Mouse (Mus musculus): ENCODE measurements at regions not wholly inside any gene's neighbourhood (a gene's known extent, or its start where the extent isn't known, plus 50 kb on each side); places are given as distances from the start of the nearest gene placed in this dataset.

DNA sequence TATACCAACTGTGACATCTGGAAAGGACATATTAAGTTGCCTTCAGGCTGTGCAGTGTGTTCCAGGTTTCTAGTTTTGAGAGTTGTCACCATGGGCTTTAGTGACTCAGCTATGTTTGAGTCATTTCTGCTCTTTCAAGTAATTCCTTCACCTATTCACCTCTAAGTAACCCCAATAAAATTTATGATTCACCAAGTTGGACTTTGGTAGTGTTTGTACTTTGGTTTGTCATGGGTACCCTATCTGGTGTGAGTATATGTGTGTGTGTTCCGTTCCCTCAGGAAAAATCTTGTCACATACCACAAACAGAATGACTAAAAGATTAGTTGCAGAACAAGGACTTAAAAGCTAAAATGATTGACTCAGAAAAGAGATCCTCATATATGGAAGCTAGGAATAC is 76.8 kb upstream of the Crbn start:
- 100% methylated on average over 1 of the region's 1 CpGs for WGBS
- H3K4me1 ChIP-seq (ENCODE audit: control insufficient read depth, insufficient read depth, low read depth, low read length): no peaks in the 10 kb centered on the region

DNA sequence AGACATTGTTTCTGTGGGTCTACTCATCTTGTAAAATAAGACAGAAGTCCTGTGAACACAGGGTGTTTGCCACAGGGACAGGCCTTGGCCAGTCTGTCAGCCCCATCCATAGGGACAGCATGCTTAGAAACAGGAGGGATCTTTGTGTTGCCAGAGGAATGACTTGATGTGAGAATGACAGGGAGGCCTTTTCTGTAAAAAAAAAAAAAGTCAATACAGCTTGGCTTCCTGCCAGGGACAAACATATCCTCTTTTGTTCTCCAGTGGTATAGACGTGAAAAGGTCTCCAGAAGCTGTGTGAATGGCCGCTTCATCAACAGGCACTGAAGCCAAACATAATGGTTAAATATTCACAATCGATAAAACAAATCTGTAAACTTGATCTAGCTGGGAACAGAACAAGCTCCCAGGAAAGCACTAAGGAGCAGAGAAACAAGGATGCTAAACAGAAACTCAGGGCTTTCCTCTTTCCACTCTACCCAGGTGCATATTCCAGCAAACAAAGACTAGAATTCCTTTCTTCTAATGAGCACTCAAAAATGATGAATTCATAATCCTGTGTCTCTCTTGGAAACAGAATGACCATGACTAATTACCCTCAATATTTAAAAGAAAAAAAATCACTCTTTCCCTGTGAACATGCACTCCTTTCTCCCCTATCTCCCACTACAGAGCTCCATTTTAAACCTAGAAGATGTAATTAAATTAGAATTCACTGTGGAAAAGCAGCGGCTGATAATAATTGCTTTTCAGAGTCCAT is 92.2 kb upstream of the Crbn start:
- Histone ChIP-seq H3K4me2 (ENCODE audit: low read length) (no peak overlapping the region), H3K9ac (ENCODE audit: low read depth, low read length) (no peak overlapping the region), H3K4me1 (ENCODE audit: control insufficient read depth, insufficient read depth, low read depth, low read length) (no peaks in the 10 kb centered on the region), H3K36me3 (ENCODE audit: control insufficient read depth, insufficient read depth, low read length) (no peaks in the 10 kb centered on the region), H3K9me3 (ENCODE audit: control insufficient read depth, low read length) (no peaks in the 10 kb centered on the region), H3K27me3 (replicated peaks; ENCODE audit: control insufficient read depth, insufficient read depth, low read length) (no peaks in the 10 kb centered on the region), H3K4me3 (ENCODE audit: low read length) (no peak overlapping the region), H3K27ac (ENCODE audit: low read depth, low read length) (0 out of 2 replicates have a peak overlapping the region, but pooled peaks have one; percentile 37)
- WGBS: 19% methylated on average over 4 of the region's 4 CpGs
- peak; percentile 85 for ATAC-seq

More for the DNA sequence above, 76.8 kb upstream of the Crbn start:
- Histone ChIP-seq H3K36me3 (ENCODE audit: control insufficient read depth, insufficient read depth, low read length) (no peaks in the 10 kb centered on the region), H3K4me3 (ENCODE audit: low read length) (no peak overlapping the region), H3K9me3 (ENCODE audit: control insufficient read depth, low read length) (no peaks in the 10 kb centered on the region), H3K27me3 (replicated peaks; ENCODE audit: control insufficient read depth, insufficient read depth, low read length) (no peaks in the 10 kb centered on the region), H3K4me2 (ENCODE audit: low read length) (no peak overlapping the region), H3K27ac (ENCODE audit: low read depth, low read length) (no peak overlapping the region), H3K9ac (ENCODE audit: low read depth, low read length) (no peak overlapping the region)
- ATAC-seq: no peak

DNA sequence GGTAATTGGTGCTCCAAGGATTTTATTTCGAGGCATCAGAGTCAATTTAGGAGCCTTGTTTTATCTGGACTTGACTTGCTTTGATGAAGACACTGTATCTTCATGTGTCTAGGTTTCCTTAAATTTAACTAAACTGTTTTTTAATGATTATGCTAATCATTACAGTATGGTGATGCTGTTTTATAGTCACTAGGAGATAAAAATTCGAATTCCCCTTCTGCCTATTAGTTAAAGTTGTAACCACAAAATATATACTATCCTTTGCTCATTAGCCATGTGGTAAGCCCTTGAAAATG is 92.7 kb upstream of the Crbn start:
- Histone ChIP-seq H3K9ac (ENCODE audit: low read depth, low read length) (no peak overlapping the region), H3K4me1 (ENCODE audit: control insufficient read depth, insufficient read depth, low read depth, low read length) (no peaks in the 10 kb centered on the region), H3K4me2 (ENCODE audit: low read length) (no peak overlapping the region), H3K27ac (ENCODE audit: low read depth, low read length) (no peak overlapping the region), H3K9me3 (ENCODE audit: control insufficient read depth, low read length) (no peaks in the 10 kb centered on the region), H3K27me3 (replicated peaks; ENCODE audit: control insufficient read depth, insufficient read depth, low read length) (no peaks in the 10 kb centered on the region), H3K36me3 (ENCODE audit: control insufficient read depth, insufficient read depth, low read length) (no peaks in the 10 kb centered on the region), H3K4me3 (ENCODE audit: low read length) (no peak overlapping the region)
- peak; percentile 50 for ATAC-seq
- WGBS: 36% methylated on average over 2 of the region's 2 CpGs

DNA sequence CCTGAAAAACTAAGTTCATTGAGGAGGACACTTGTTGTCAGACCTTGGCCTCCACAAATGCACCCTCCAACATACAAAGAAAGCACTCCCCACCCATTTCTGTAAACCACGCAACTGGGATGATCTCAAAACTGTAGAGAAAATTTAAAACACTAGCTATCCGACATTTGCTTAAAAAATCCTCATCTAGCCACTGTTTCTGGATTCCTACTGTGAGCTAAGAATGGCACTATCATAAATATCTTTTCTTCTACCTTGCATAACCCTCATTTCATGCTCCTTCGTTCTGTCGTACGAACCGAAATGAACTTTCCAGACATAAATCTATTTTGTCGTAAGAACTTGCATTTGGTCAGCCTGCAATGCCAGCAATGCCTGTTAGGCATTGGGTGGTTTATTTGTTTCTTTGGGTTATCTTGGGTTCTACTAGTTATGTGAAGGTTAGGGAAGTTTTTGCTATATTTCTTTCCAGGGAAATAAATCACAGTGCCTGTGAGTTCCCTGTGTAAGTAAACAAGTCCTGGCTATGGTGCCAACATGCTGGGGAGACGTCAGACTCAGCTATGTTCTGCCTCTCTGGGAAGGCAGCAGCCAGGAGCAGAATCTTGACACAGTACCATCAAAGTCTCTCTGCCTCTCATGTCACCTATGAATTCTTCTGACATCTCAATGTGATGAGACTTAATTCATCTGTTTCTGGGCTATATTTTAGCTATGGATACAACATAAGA is 104.2 kb upstream of the Crbn start:
- no peaks in the 10 kb centered on the region for H3K9me3 ChIP-seq (ENCODE audit: control insufficient read depth, low read length)
- no peak for ATAC-seq
- no peak overlapping the region for H3K4me3 ChIP-seq (ENCODE audit: low read length)
- H3K36me3 ChIP-seq (ENCODE audit: control insufficient read depth, insufficient read depth, low read length): no peaks in the 10 kb centered on the region
- 89% methylated on average over 8 of the region's 8 CpGs for WGBS
- H3K4me1 ChIP-seq (ENCODE audit: control insufficient read depth, insufficient read depth, low read depth, low read length): no peaks in the 10 kb centered on the region
- no peak overlapping the region for H3K27ac ChIP-seq (ENCODE audit: low read depth, low read length)
- no peak overlapping the region for H3K9ac ChIP-seq (ENCODE audit: low read depth, low read length)
- no peak overlapping the region for H3K4me2 ChIP-seq (ENCODE audit: low read length)
- no peaks in the 10 kb centered on the region for H3K27me3 ChIP-seq (replicated peaks; ENCODE audit: control insufficient read depth, insufficient read depth, low read length)

DNA sequence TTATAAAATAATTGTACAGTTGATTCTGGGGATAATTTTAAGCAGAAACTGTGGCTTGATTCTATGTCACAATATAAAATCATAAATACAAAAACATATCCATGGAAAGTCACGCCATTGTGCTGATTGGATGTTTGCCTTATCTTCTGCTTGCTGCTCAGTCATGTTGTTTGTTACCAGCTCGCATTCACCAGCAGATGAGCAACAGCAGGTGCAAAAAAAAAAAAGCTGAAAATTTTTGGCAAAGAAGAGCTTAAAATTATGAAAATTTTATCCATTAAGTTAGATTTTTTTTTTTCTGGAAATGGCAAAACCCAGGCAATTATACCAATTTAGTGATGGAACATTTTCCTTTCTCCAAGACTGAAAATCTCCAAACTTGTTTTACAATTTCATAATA is 115.2 kb upstream of the Crbn start:
- H3K9ac ChIP-seq (ENCODE audit: low read depth, low read length): no peak overlapping the region
- ATAC-seq: no peak
- H3K4me3 ChIP-seq (ENCODE audit: low read length): no peak overlapping the region
- no peaks in the 10 kb centered on the region for H3K36me3 ChIP-seq (ENCODE audit: control insufficient read depth, insufficient read depth, low read length)
- no peaks in the 10 kb centered on the region for H3K4me1 ChIP-seq (ENCODE audit: control insufficient read depth, insufficient read depth, low read depth, low read length)
- H3K27ac ChIP-seq (ENCODE audit: low read depth, low read length): no peak overlapping the region
- H3K27me3 ChIP-seq (replicated peaks; ENCODE audit: control insufficient read depth, insufficient read depth, low read length): no peaks in the 10 kb centered on the region
- no peak overlapping the region for H3K4me2 ChIP-seq (ENCODE audit: low read length)
- no peaks in the 10 kb centered on the region for H3K9me3 ChIP-seq (ENCODE audit: control insufficient read depth, low read length)
- 90% methylated on average over 2 of the region's 2 CpGs for WGBS

DNA sequence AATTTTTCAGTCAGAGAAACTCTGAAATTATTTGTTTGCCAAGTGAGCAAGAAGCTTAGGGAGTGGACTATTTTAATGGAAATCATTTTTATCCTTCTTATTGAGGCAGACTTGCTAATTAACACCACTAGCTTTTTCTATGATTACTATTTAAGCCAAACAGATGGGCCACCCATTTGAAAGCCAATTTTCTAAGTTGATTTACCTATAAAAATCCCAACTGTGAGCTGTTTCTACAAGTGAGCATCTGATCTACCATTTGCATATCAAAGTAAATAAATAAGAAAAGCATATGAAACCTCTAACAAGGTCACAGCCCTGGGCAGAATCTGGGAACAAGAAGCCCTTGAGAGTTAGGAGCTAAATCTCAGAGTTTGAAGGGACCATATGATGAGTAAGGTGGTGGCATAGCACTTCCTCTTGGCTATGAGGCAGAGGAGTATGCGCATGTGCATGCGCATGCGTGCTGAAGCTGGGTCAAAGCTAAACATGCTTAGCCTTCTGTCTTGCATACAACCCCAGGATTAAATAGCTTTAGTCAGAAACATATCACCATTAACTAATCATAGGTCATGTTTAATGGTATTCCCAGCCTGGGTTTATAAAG is 116.9 kb upstream of the Crbn start:
- no peak for ATAC-seq
- no peaks in the 10 kb centered on the region for H3K27me3 ChIP-seq (replicated peaks; ENCODE audit: control insufficient read depth, insufficient read depth, low read length)
- 95% methylated on average over 3 of the region's 3 CpGs for WGBS
- H3K4me1 ChIP-seq (ENCODE audit: control insufficient read depth, insufficient read depth, low read depth, low read length): no peaks in the 10 kb centered on the region
- no peak overlapping the region for H3K4me2 ChIP-seq (ENCODE audit: low read length)
- H3K27ac ChIP-seq (ENCODE audit: low read depth, low read length): no peak overlapping the region
- no peak overlapping the region for H3K4me3 ChIP-seq (ENCODE audit: low read length)
- H3K9me3 ChIP-seq (ENCODE audit: control insufficient read depth, low read length): no peaks in the 10 kb centered on the region
- no peak overlapping the region for H3K9ac ChIP-seq (ENCODE audit: low read depth, low read length)
- H3K36me3 ChIP-seq (ENCODE audit: control insufficient read depth, insufficient read depth, low read length): no peaks in the 10 kb centered on the region

DNA sequence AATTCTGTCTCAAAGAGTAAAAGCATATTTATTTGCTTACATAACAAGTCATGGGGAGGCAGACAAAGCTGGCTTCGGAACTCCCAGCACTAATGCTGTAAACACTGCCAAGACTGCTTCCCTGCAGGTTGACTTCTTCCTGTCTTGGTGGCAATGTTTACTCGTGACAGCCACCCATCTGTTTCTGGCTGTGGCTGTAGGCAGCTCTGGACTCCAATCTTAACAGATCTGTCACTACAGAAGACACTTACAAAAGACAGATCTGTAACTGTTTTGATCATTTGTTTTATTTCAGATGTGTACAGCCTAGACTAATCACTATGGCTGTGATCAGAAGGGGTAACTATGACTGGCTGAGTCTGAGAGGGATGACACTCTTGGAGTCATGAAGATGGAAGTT is 121.1 kb upstream of the Crbn start:
- H3K9me3 ChIP-seq (ENCODE audit: control insufficient read depth, low read length): no peaks in the 10 kb centered on the region
- no peak overlapping the region for H3K4me3 ChIP-seq (ENCODE audit: low read length)
- no peak overlapping the region for H3K27ac ChIP-seq (ENCODE audit: low read depth, low read length)
- no peaks in the 10 kb centered on the region for H3K36me3 ChIP-seq (ENCODE audit: control insufficient read depth, insufficient read depth, low read length)
- no peaks in the 10 kb centered on the region for H3K4me1 ChIP-seq (ENCODE audit: control insufficient read depth, insufficient read depth, low read depth, low read length)
- H3K4me2 ChIP-seq (ENCODE audit: low read length): no peak overlapping the region
- no peaks in the 10 kb centered on the region for H3K27me3 ChIP-seq (replicated peaks; ENCODE audit: control insufficient read depth, insufficient read depth, low read length)
- no peak overlapping the region for H3K9ac ChIP-seq (ENCODE audit: low read depth, low read length)
- ATAC-seq: no peak
- WGBS: 51% methylated on average over 2 of the region's 2 CpGs

DNA sequence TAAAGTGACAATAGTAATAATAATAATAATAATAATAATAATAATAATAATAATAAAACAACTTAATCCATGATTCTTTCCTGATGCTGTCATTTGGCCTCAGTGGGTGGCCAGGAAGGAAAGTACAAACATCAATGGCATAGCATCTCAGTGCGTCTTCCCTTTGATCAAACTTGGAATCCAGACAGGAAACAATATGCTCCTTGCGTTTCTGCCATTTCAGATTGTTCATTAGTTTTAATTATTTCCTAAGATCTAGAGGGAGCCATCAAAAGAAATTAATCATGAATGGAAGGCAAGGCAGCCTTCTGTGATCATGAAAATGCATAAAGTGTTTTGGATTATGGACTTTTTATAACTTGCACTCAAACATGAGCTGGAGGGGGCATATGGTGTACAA is 125.6 kb upstream of the Crbn start:
- H3K4me2 ChIP-seq (ENCODE audit: low read length): no peak overlapping the region
- no peaks in the 10 kb centered on the region for H3K9me3 ChIP-seq (ENCODE audit: control insufficient read depth, low read length)
- no peak overlapping the region for H3K9ac ChIP-seq (ENCODE audit: low read depth, low read length)
- H3K27me3 ChIP-seq (replicated peaks; ENCODE audit: control insufficient read depth, insufficient read depth, low read length): no peaks in the 10 kb centered on the region
- no peak overlapping the region for H3K4me3 ChIP-seq (ENCODE audit: low read length)
- WGBS: 48% methylated on average over 2 of the region's 2 CpGs
- ATAC-seq: no peak
- H3K36me3 ChIP-seq (ENCODE audit: control insufficient read depth, insufficient read depth, low read length): no peaks in the 10 kb centered on the region
- no peak overlapping the region for H3K27ac ChIP-seq (ENCODE audit: low read depth, low read length)
- H3K4me1 ChIP-seq (ENCODE audit: control insufficient read depth, insufficient read depth, low read depth, low read length): no peaks in the 10 kb centered on the region

DNA sequence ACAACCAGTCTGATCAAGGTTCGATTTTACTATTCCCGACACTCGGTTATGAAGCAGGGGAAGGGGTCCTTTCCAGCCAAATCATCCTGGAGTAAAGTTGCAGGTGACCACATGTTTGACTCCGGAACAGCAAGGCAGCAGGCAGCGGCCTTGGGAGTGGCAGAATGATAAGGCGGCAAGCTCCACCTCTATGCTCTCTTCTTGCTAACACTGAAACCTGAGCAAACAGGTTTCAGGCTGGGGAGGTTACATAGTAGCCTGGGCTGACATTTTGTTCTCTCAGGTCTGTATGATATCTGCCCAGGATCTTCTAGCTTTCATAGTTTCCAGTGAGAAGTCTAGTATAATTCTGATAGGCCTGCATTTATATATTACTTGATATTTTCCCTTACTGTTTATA is 133.7 kb upstream of the Crbn start:
- Histone ChIP-seq H3K9ac (ENCODE audit: low read depth, low read length) (no peak overlapping the region), H3K4me3 (ENCODE audit: low read length) (no peak overlapping the region), H3K27me3 (replicated peaks; ENCODE audit: control insufficient read depth, insufficient read depth, low read length) (no peaks in the 10 kb centered on the region), H3K36me3 (ENCODE audit: control insufficient read depth, insufficient read depth, low read length) (no peaks in the 10 kb centered on the region), H3K4me2 (ENCODE audit: low read length) (no peak overlapping the region), H3K27ac (ENCODE audit: low read depth, low read length) (no peak overlapping the region), H3K9me3 (ENCODE audit: control insufficient read depth, low read length) (no peaks in the 10 kb centered on the region), H3K4me1 (ENCODE audit: control insufficient read depth, insufficient read depth, low read depth, low read length) (no peaks in the 10 kb centered on the region)
- no peak for ATAC-seq
- 82% methylated on average over 6 of the region's 6 CpGs for WGBS

Measured in hindbrain, embryonic 16.5 days (tissue).